Mouse (Mus musculus) spleen, adult 2 months (tissue): Measurements from ENCODE around the gene Spg21.

Experiments
- CTCF ChIP-seq: fragments of 200-500 bp; IDR thresholded peaks from 2 replicates; pipeline ENCODE4 v1.5.1; 2011; ENCODE audit warnings: mild to moderate bottlenecking, inconsistent platforms; ENCODE audit not compliant: insufficient read depth, insufficient read length, insufficient replicate concordance; ENCODE audit errors: extremely low read depth
- POLR2A ChIP-seq: fragments of 200-500 bp; IDR thresholded peaks from 2 replicates; pipeline ENCODE4 v1.6.1; 2011; ENCODE audit warnings: low read depth, low read length, inconsistent platforms

DNA sequence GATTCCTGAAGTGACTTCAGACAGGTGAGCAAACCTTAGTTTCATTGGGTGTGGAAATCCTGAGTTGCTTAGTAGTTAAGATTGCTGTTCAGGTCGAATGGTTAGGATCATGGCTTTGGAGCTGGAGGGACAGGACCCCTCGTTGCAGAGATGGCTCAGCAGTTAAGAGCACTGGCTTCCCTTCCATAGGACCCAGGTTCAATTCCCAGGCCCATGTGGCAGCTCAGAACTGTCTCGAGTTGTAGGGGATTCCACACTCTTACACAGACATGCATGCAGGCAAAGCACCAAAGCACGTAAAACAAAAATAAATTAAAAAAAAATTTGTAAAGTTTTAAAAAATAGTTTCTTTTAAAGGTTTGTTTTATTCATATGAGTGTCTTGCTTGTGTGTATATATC is 25.5 kb upstream of the Spg21 start:
- no peak for TF ChIP-seq POLR2A
- no peak for TF ChIP-seq CTCF
